Mouse (Mus musculus) forebrain, embryonic 12.5 days (tissue): ENCODE data around the gene Glycam1. TPM values are rescaled to one million over a fixed set of nuclear protein-coding genes. Genes with fewer than 3 reads are reported as not detected.
A peak's percentile ranks its signal among the peaks of the same experiment; 100 is the strongest.

Source experiments
- ATAC-seq: fragments of 200-750 bp; cut with Nextera tagmentation; 2 replicates; pipeline ENCODE4 v1.8.0; 2017; ENCODE audit warnings: moderate TSS enrichment; ENCODE audit not compliant: low FRiP score
- H3K27ac ChIP-seq: fragments of 300-500 bp; sonication (generic); 2 replicates; pipeline ENCODE4 v1.5.1; 2016; ENCODE audit warnings: mild to moderate bottlenecking
- H3K27me3 ChIP-seq: fragments of 300-500 bp; sonication (generic); 2 replicates; pipeline ENCODE4 v1.6.1; 2016; ENCODE audit warnings: mild to moderate bottlenecking
- H3K36me3 ChIP-seq: fragments of 300-500 bp; sonication (generic); replicated peaks from 2 replicates; pipeline ENCODE4 v1.6.1; 2016; ENCODE audit warnings: mild to moderate bottlenecking
- H3K4me1 ChIP-seq: fragments of 300-500 bp; sonication (generic); 2 replicates; pipeline ENCODE4 v1.6.1; 2016
- H3K4me2 ChIP-seq: fragments of 300-500 bp; sonication (generic); 2 replicates; pipeline ENCODE4 v1.6.1; 2016; ENCODE audit warnings: mild to moderate bottlenecking, moderate library complexity
- H3K4me3 ChIP-seq: fragments of 300-500 bp; sonication (generic); replicated peaks from 2 replicates; pipeline ENCODE4 v1.5.1; 2016; ENCODE audit warnings: mild to moderate bottlenecking
- H3K9ac ChIP-seq: fragments of 300-500 bp; sonication (generic); 2 replicates; pipeline ENCODE4 v1.6.1; 2016; ENCODE audit warnings: mild to moderate bottlenecking
- H3K9me3 ChIP-seq: fragments of 300-500 bp; sonication (generic); 2 replicates; pipeline ENCODE4 v1.6.1; 2016
- WGBS: fragments of 180-500 bp; shearing (Covaris S2); methylation state at CpG from one replicate; pipeline ENCODE4 v1.1.7; 2016; 5-methylcytosine and 5-hydroxymethylcytosine counted together
- polyA plus RNA-seq: library from polyadenylated mRNA; unstranded; fragments of >200 nt; fragmentation: Nextera tagmentation; extraction: Ambion mirVana; gene quantifications from 2 replicates; pipeline ENCODE4 v1.2.1, GENCODE M21; 2016

Glycam1 gene
- polyA plus RNA-seq, 1 experiment from 2014 or later, result not detected

- H3K27ac ChIP-seq, result 0 out of 2 replicates have a peak overlapping the region, but pooled peaks have one; percentile 26
- peak; percentile 62 for ATAC-seq
Measured at GRCm38 (mm10) chr15:103537011-103537821, 27.7 kb downstream of the Glycam1 start.

GRCm38 (mm10) chr15:103536456-103536855 lies 28.4 kb downstream of the Glycam1 start:
- H3K4me1 ChIP-seq, result peaks cover 22% of the 10 kb centered on the region
- H3K27me3 ChIP-seq, result peaks cover 28% of the 10 kb centered on the region; the same call in 1 of the 2 replicates
- WGBS, result 23% methylated on average over 2 of the region's 2 CpGs

More at GRCm38 (mm10) chr15:103537011-103537821, 27.7 kb downstream of the Glycam1 start:
- peaks cover 29% of the 10 kb centered on the region; the same call in 1 of the 2 replicates for H3K27me3 ChIP-seq
- H3K4me1 ChIP-seq, result peaks cover 22% of the 10 kb centered on the region
- H3K9me3 ChIP-seq, result no peaks in the 10 kb centered on the region
- peak overlapping the region; percentile 90 for H3K4me2 ChIP-seq
- H3K36me3 ChIP-seq, result no peaks in the 10 kb centered on the region
- 1% methylated on average over 37 of the region's 37 CpGs for WGBS
- H3K9ac ChIP-seq, result peak overlapping the region; percentile 75
- H3K4me3 ChIP-seq, result peak overlapping the region; percentile 69

GRCm38 (mm10) chr15:103535786-103536185 lies 29.1 kb downstream of the Glycam1 start:
- Histone ChIP-seq H3K36me3 (no peaks in the 10 kb centered on the region; the same call in 1 of the 2 replicates), H3K4me3 (no peak overlapping the region), H3K27me3 (peaks cover 26% of the 10 kb centered on the region; the same call in 1 of the 2 replicates), H3K9me3 (no peaks in the 10 kb centered on the region), H3K27ac (no peak overlapping the region), H3K4me1 (peaks cover 26% of the 10 kb centered on the region), H3K4me2 (no peak overlapping the region), H3K9ac (no peak overlapping the region)
- ATAC-seq, result no peak
- WGBS, result 60% methylated on average over 1 of the region's 1 CpGs

More at GRCm38 (mm10) chr15:103536456-103536855, 28.4 kb downstream of the Glycam1 start:
- peak overlapping the region; percentile 69 for H3K4me3 ChIP-seq
- no peak for ATAC-seq
- peak overlapping the region; percentile 90 for H3K4me2 ChIP-seq
- no peak overlapping the region for H3K27ac ChIP-seq
- H3K9me3 ChIP-seq, result no peaks in the 10 kb centered on the region
- peak overlapping the region; percentile 75 for H3K9ac ChIP-seq
- H3K36me3 ChIP-seq, result no peaks in the 10 kb centered on the region; the same call in 1 of the 2 replicates

- peaks cover 25% of the 10 kb centered on the region; the same call in 1 of the 2 replicates for H3K27me3 ChIP-seq
- H3K36me3 ChIP-seq, result no peaks in the 10 kb centered on the region; the same call in 1 of the 2 replicates
- H3K9me3 ChIP-seq, result no peaks in the 10 kb centered on the region
- H3K4me2 ChIP-seq, result no peak overlapping the region
- no peak overlapping the region for H3K9ac ChIP-seq
- H3K27ac ChIP-seq, result no peak overlapping the region
- 70% methylated on average over 2 of the region's 2 CpGs for WGBS
- ATAC-seq, result no peak
- peaks cover 32% of the 10 kb centered on the region for H3K4me1 ChIP-seq
- H3K4me3 ChIP-seq, result no peak overlapping the region
Measured at GRCm38 (mm10) chr15:103535030-103535429, 29.9 kb downstream of the Glycam1 start.

- ATAC-seq, result no peak
- Histone ChIP-seq H3K4me3 (no peak overlapping the region), H3K27me3 (peaks cover 19% of the 10 kb centered on the region; the same call in 1 of the 2 replicates), H3K27ac (no peak overlapping the region), H3K4me2 (no peak overlapping the region), H3K9me3 (no peaks in the 10 kb centered on the region), H3K9ac (no peak overlapping the region), H3K4me1 (peaks cover 39% of the 10 kb centered on the region), H3K36me3 (peaks cover 2% of the 10 kb centered on the region; the same call in 1 of the 2 replicates)
- 87% methylated on average over 7 of the region's 7 CpGs for WGBS
Measured at GRCm38 (mm10) chr15:103534054-103534620, 30.7 kb downstream of the Glycam1 start.

GRCm38 (mm10) chr15:103530372-103530771 lies 34.5 kb downstream of the Glycam1 start:
- H3K4me2 ChIP-seq, result no peak overlapping the region
- H3K9me3 ChIP-seq, result no peaks in the 10 kb centered on the region
- peak overlapping the region; percentile 31; the same call in 1 of the 2 replicates for H3K27ac ChIP-seq
- peak; percentile 88 for ATAC-seq
- peaks cover 5% of the 10 kb centered on the region; the same call in 1 of the 2 replicates for H3K27me3 ChIP-seq
- no peak overlapping the region for H3K9ac ChIP-seq
- H3K36me3 ChIP-seq, result peaks cover 37% of the 10 kb centered on the region
- no peak overlapping the region for H3K4me3 ChIP-seq
- 2% methylated on average over 5 of the region's 5 CpGs for WGBS
- peaks cover 20% of the 10 kb centered on the region for H3K4me1 ChIP-seq

GRCm38 (mm10) chr15:103523156-103523555 lies 41.7 kb downstream of the Glycam1 start:
- 33% methylated on average over 3 of the region's 3 CpGs for WGBS
- peaks cover 40% of the 10 kb centered on the region for H3K4me1 ChIP-seq
- no peak overlapping the region for H3K4me2 ChIP-seq
- H3K36me3 ChIP-seq, result peaks cover 51% of the 10 kb centered on the region
- H3K9ac ChIP-seq, result no peak overlapping the region
- H3K27me3 ChIP-seq, result no peaks in the 10 kb centered on the region
- peak overlapping the region; percentile 31; the same call in 1 of the 2 replicates for H3K27ac ChIP-seq
- H3K9me3 ChIP-seq, result no peaks in the 10 kb centered on the region
- H3K4me3 ChIP-seq, result no peak overlapping the region
- no peak for ATAC-seq

GRCm38 (mm10) chr15:103522458-103523099 lies 42.3 kb downstream of the Glycam1 start:
- ATAC-seq, result no peak
- H3K27me3 ChIP-seq, result no peaks in the 10 kb centered on the region
- H3K4me2 ChIP-seq, result no peak overlapping the region
- H3K9ac ChIP-seq, result no peak overlapping the region
- H3K27ac ChIP-seq, result peak overlapping the region; percentile 6; the same call in 1 of the 2 replicates
- H3K4me1 ChIP-seq, result peaks cover 45% of the 10 kb centered on the region
- peaks cover 45% of the 10 kb centered on the region for H3K36me3 ChIP-seq
- H3K4me3 ChIP-seq, result no peak overlapping the region
- H3K9me3 ChIP-seq, result no peaks in the 10 kb centered on the region
- 73% methylated on average over 3 of the region's 3 CpGs for WGBS

- no peak overlapping the region for H3K4me3 ChIP-seq
- peak; percentile 49 for ATAC-seq
Measured at GRCm38 (mm10) chr15:103519386-103520378, 45.2 kb downstream of the Glycam1 start.

GRCm38 (mm10) chr15:103518600-103519385 lies 46.1 kb downstream of the Glycam1 start:
- H3K9ac ChIP-seq, result no peak overlapping the region
- peak overlapping the region; percentile 96 for H3K27ac ChIP-seq
- 2% methylated on average over 5 of the region's 5 CpGs for WGBS
- no peak overlapping the region for H3K4me3 ChIP-seq
- H3K27me3 ChIP-seq, result no peaks in the 10 kb centered on the region
- ATAC-seq, result peak; percentile 87
- H3K4me2 ChIP-seq, result peak overlapping the region; percentile 29
- peaks cover 14% of the 10 kb centered on the region for H3K36me3 ChIP-seq
- H3K4me1 ChIP-seq, result peaks cover 76% of the 10 kb centered on the region
- no peaks in the 10 kb centered on the region for H3K9me3 ChIP-seq

More at GRCm38 (mm10) chr15:103519386-103520378, 45.2 kb downstream of the Glycam1 start:
- Histone ChIP-seq H3K9me3 (no peaks in the 10 kb centered on the region), H3K36me3 (peaks cover 19% of the 10 kb centered on the region), H3K27me3 (no peaks in the 10 kb centered on the region), H3K4me2 (peak overlapping the region; percentile 29), H3K4me1 (peaks cover 71% of the 10 kb centered on the region), H3K27ac (peak overlapping the region; percentile 96), H3K9ac (no peak overlapping the region; the same call in 1 of the 2 replicates)
- 7% methylated on average over 4 of the region's 4 CpGs for WGBS
